Mouse (Mus musculus) testis, adult 2 months (tissue): ENCODE data around the gene Trem2. TPM values are rescaled to one million over a fixed set of nuclear protein-coding genes. Genes with fewer than 3 reads are reported as not detected.

Source experiments
- H3K27ac ChIP-seq: fragments of 200-500 bp; 2 replicates; pipeline ENCODE4 v1.5.1; 2012; ENCODE audit warnings: low read depth, low read length; ENCODE audit not compliant: control insufficient read depth, insufficient read depth
- H3K27me3 ChIP-seq: fragments of 200-500 bp; 2 replicates; pipeline ENCODE4 v1.6.1; 2012; ENCODE audit warnings: mild to moderate bottlenecking, low read length, moderate library complexity; ENCODE audit not compliant: control insufficient read depth, insufficient read depth
- H3K36me3 ChIP-seq: fragments of 200-500 bp; 2 replicates; pipeline ENCODE4 v1.6.1; 2012; ENCODE audit warnings: mild to moderate bottlenecking, low read length; ENCODE audit not compliant: control insufficient read depth, insufficient read depth
- H3K4me1 ChIP-seq: fragments of 200-500 bp; 2 replicates; pipeline ENCODE4 v1.6.1; 2012; ENCODE audit warnings: low read length; ENCODE audit not compliant: control insufficient read depth, insufficient read depth
- H3K4me3 ChIP-seq: fragments of 200-500 bp; 2 replicates; pipeline ENCODE4 v1.5.1; 2012; ENCODE audit warnings: low read depth, mild to moderate bottlenecking, low read length, moderate library complexity, mixed read lengths; ENCODE audit not compliant: control insufficient read depth
- CTCF ChIP-seq: fragments of 200-500 bp; IDR thresholded peaks from 2 replicates; pipeline ENCODE4 v1.5.1; 2012; ENCODE audit warnings: low read depth, mild to moderate bottlenecking, inconsistent platforms, low read length, moderate library complexity; ENCODE audit not compliant: control insufficient read depth, insufficient read depth, insufficient replicate concordance
- POLR2A ChIP-seq: fragments of 200-500 bp; IDR thresholded peaks from 2 replicates; pipeline ENCODE4 v1.6.1; 2012; ENCODE audit warnings: low read depth, mild to moderate bottlenecking, inconsistent platforms, low read length, moderate library complexity; ENCODE audit not compliant: control insufficient read depth
- polyA plus RNA-seq: library from polyadenylated mRNA; depleted of rRNA; stranded (reverse); fragments of >200 nt; gene quantifications from 2 replicates; pipeline ENCODE4 v1.2.3, GENCODE M21; 2012

Gene Trem2
- polyA plus RNA-seq, 1 experiment: 1.3 TPM

DNA sequence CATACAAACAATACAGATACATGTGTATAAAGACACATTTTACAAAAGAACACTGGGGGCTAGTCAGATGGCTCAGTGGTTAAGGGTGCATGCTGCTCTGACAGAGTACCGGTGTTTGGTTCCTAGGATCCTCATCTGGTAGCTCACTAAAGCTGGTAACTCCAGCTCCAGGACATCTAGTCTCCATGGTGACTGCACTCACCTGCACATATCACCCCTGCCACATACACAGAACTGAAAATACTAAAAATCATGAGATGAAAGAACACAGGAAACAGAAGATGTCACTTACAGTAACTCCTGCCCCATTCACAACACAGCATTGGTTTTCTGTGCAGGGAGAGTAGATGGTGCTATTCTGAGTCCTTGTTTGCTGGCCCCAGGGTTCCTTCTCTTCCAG is 27.5 kb upstream of the Trem2 start:
- no peaks in the 10 kb centered on the region for H3K36me3 ChIP-seq
- no peaks in the 10 kb centered on the region for H3K4me1 ChIP-seq
- no peak overlapping the region for H3K27ac ChIP-seq
- H3K4me3 ChIP-seq: no peak overlapping the region
- no peak for TF ChIP-seq CTCF
- no peak for TF ChIP-seq POLR2A
- no peaks in the 10 kb centered on the region for H3K27me3 ChIP-seq

DNA sequence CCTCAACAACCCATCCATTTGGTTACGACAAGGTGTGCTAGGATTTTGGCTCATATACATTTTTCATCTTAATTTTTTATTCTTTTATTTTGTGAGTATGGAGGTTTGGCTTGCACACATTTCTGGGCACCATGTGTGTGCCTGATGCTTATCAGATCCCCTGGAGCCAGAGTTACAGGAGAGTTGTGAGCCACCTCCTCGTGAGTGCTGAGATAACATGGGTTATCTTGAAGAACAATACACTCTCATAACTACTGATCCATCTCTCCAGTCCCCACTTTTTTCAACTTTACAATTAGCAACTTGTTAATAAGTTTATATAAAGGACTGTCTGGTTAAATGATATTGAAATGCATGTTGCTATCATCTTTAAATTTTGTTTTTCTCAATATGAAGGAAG is 24.9 kb upstream of the Trem2 start:
- Histone ChIP-seq H3K27ac (no peak overlapping the region), H3K4me3 (no peak overlapping the region), H3K27me3 (no peaks in the 10 kb centered on the region), H3K36me3 (no peaks in the 10 kb centered on the region), H3K4me1 (no peaks in the 10 kb centered on the region)
- TF ChIP-seq POLR2A: no peak
- TF ChIP-seq CTCF: no peak

DNA sequence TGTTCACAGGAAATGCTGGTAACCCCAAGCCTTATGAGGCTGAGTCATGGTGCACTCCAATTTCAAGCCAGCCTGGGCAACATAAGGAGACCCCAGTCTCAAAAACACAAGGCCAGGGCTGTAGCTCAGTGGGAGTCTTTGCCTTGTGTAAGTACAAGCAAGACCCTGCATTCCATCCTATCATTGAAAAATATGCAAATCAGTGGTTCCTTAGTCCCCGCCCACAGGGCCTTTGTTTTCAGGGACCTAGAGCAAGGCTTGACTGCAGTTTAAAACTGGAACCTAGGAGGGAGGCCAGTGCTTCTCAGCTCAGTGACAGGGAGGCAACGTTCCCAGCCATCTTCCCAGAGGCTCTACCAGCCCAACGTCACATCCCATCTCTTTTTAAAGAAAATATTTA is 23.0 kb upstream of the Trem2 start:
- Histone ChIP-seq H3K4me3 (no peak overlapping the region), H3K27ac (no peak overlapping the region), H3K27me3 (no peaks in the 10 kb centered on the region), H3K36me3 (no peaks in the 10 kb centered on the region), H3K4me1 (no peaks in the 10 kb centered on the region)
- no peak for TF ChIP-seq POLR2A

GRCm38 (mm10) chr17:48324258-48324657 is 21.9 kb upstream of the Trem2 start:
- TF ChIP-seq CTCF (no peak), POLR2A (no peak)
- Histone ChIP-seq H3K27me3 (no peaks in the 10 kb centered on the region), H3K4me1 (no peaks in the 10 kb centered on the region), H3K36me3 (no peaks in the 10 kb centered on the region), H3K27ac (no peak overlapping the region), H3K4me3 (no peak overlapping the region)

DNA sequence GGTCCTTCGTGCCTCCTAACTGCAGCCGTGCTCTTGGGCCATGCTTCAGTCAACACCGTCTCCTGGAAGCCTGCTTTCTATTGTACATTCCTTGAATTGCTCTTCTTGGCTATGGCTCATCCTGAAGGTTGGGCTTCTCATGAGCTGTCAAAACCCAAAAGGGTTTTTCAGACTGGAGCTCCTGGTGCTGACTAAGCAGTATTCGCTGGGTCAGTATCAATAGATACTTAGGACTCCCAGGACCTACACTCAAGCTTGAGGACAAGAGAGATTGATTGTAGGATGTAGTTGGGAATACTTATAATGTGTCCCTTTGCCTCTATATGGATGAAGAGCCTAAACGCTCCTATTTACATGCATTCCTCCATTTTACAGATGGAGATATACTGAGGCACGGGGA is 21.1 kb upstream of the Trem2 start:
- Histone ChIP-seq H3K4me3 (no peak overlapping the region), H3K4me1 (no peaks in the 10 kb centered on the region)
- TF ChIP-seq CTCF (no peak), POLR2A (no peak)

DNA sequence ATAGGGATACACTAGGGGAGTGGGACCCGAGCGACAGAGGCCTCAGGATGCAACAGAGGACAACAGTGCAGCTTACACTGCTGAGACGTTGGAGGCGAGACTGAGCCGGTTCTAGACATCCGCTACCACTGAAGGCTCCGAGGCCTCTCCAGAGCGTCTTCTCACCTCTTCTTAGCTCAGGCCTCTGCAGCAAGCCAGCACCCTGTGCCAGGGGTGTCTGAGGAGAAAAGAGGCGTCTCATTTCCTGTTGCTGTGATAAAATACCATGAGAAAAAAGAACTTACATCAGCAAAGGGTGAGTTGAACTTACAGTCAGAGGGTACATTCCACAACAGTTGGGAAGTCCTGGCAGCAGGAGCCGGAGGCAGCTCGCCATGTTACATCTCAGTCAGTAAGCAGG is 20.6 kb upstream of the Trem2 start:
- TF ChIP-seq CTCF: no peak
- no peak for TF ChIP-seq POLR2A
- Histone ChIP-seq H3K27ac (no peak overlapping the region), H3K27me3 (no peaks in the 10 kb centered on the region), H3K4me1 (no peaks in the 10 kb centered on the region), H3K4me3 (no peak overlapping the region), H3K36me3 (no peaks in the 10 kb centered on the region)

More for the DNA sequence above, 21.1 kb upstream of the Trem2 start:
- Histone ChIP-seq H3K27ac (no peak overlapping the region), H3K36me3 (no peaks in the 10 kb centered on the region), H3K27me3 (no peaks in the 10 kb centered on the region)

GRCm38 (mm10) chr17:48326656-48327055 is 19.5 kb upstream of the Trem2 start:
- Histone ChIP-seq H3K4me1 (no peaks in the 10 kb centered on the region), H3K36me3 (no peaks in the 10 kb centered on the region)

DNA sequence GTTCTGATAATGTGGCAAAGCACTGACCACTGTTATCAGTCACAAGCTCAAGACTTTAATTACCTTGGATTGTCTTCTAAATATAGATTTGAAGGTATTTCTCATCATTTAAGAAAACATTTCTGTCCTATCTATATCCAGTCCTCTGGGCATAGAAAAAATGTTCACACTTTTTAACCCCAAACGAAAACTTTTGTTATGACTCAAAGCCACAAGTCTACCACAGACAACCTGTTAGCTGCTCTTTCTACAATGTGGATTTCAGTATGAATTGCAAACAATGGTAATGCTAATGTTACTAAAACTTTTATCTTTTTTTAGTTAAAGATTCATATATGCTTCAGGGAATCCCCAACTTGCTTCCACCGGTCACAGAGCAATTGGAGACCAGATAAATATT is 13.7 kb upstream of the Trem2 start:
- Histone ChIP-seq H3K4me1 (no peaks in the 10 kb centered on the region), H3K27me3 (no peaks in the 10 kb centered on the region), H3K4me3 (no peak overlapping the region), H3K27ac (no peak overlapping the region), H3K36me3 (no peaks in the 10 kb centered on the region)
- no peak for TF ChIP-seq CTCF
- no peak for TF ChIP-seq POLR2A

More at GRCm38 (mm10) chr17:48326656-48327055, 19.5 kb upstream of the Trem2 start:
- Histone ChIP-seq H3K4me3 (no peak overlapping the region), H3K27ac (no peak overlapping the region), H3K27me3 (no peaks in the 10 kb centered on the region)
- no peak for TF ChIP-seq CTCF
